Mouse (Mus musculus) left cerebral cortex, adult 18-20 months (tissue): ENCODE measurements around the gene Il15ra. TPM values are rescaled to one million over a fixed set of nuclear protein-coding genes. Genes with fewer than 3 reads are reported as not detected.

Source experiments
- DNase-seq, 2 experiments: peaks; one replicate each; pipeline ENCODE4 v3.0.0; 2021 to 2022; ENCODE audit warnings: low spot score in 2 of 2, mixed read lengths in 1 of 2
- total RNA-seq, 2 experiments: library from RNA; stranded (reverse); gene quantifications; 2 replicates each; pipeline ENCODE4 v1.2.3; 2021

Il15ra gene
- total RNA-seq, 2 experiments from 2014 or later, result 7.4 to 14.0 TPM

DNA sequence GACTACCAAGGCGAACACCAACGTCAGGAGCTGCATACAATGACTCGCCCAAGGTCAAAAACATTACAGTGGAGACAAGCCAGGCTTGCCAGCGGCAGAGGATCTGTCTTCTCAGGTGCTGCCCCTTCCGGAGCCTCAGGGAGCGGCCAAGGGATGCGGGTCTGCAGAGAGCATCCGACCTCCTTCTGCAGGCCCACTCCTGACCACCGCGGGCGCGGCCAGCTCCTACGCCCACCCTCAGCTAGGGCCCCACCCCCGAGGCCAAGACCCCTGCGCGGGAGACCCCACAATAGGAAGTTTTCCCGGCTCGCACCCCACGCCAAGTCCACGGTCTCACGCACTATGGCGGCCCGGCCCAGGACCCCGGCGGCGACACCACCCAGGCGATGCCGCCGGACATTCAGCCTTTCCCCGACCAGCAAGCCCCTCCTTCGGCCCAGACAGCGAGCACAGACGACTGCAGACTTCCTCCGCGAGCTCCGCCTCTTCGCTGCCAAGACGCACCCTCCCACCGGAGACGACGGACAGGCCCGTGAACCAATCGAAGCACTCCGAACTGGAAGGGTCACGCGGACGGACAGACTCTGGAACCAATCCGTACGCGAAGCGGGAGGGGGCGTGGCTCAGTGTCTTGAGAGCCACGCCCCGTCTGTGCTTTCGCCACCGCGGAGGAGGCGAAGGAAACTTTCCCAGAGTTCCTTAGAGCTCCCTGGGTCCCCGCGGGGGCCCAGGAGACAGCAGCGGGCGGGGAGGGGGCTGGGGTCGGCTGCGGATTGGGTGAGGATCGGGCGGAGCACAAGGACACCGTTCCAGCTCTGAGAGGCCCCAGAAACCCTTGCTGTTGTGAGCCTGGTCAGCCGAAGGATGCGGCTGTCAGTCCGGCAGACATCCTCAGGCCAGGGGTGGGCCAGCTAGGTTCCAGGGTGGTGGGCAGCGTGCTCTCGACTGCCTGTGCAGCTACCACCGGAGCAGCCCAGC, 72.3 kb downstream of the Il15ra start, which contains the start of the genes Fbh1 and Ankrd16:
Fbh1 (minus strand) TSS at position 492 of the 978 bp plus-strand sequence.
Ankrd16 (plus strand) TSS at position 786 of the 978 bp plus-strand sequence.
- DNase-seq, result peak; percentile 100

GRCm38 (mm10) chr2:11778087-11778823, 73.2 kb downstream of the Il15ra start:
- DNase-seq, result peak; percentile 79 to 85

Other genes starting within 250 kb of the Il15ra start
- gene Pfkfb3, start 151.2 kb upstream of the Il15ra start, total RNA-seq, result 10 to 100 TPM; 38.1 to 42.3 TPM
- gene Rbm17, start 101.1 kb upstream of the Il15ra start, total RNA-seq, result 10 to 100 TPM; 88.5 to 93.5 TPM
- not detected for gene Gm17490, start 79.0 kb upstream of the Il15ra start, total RNA-seq
- gene Il2ra, start 62.5 kb upstream of the Il15ra start, total RNA-seq, result under 1 TPM in 1 of 2 experiments, not detected in 1; 0.19 TPM
- 100 to 1,000 TPM; 109 to 125 TPM for gene Fbh1, start 72.3 kb downstream of the Il15ra start, total RNA-seq
- gene Ankrd16, start 72.6 kb downstream of the Il15ra start, total RNA-seq, result 10 to 100 TPM; 53.6 to 58.5 TPM